Mouse (Mus musculus): ENCODE data around the gene Sox5. TPM values are rescaled to one million over a fixed set of nuclear protein-coding genes. Genes with fewer than 3 reads are reported as not detected.

The Sox5 gene
- polyA plus RNA-seq, 1 experiment from 2014 or later: 3.3 TPM

- no peak for ATAC-seq
- H3K4me3 ChIP-seq (ENCODE audit: low read depth, low read length): no peak overlapping the region
- no peaks in the 10 kb centered on the region for H3K4me1 ChIP-seq (replicated peaks; ENCODE audit: control insufficient read depth, insufficient read depth, low read length)
- H3K9ac ChIP-seq (ENCODE audit: low read depth, low read length): no peak overlapping the region
- no peak overlapping the region for H3K27ac ChIP-seq (ENCODE audit: low read depth, low read length)
- TF ChIP-seq CTCF (IDR thresholded peaks at IDR 0.05; ENCODE audit: low read depth): no peak
- H3K9me3 ChIP-seq (ENCODE audit: control insufficient read depth): no peaks in the 10 kb centered on the region
- H3K4me2 ChIP-seq (replicated peaks; ENCODE audit: low read depth): no peak overlapping the region
- no peaks in the 10 kb centered on the region for H3K27me3 ChIP-seq (replicated peaks; ENCODE audit: control insufficient read depth, insufficient read depth, low read length)
- H3K36me3 ChIP-seq (ENCODE audit: control insufficient read depth, insufficient read depth): no peaks in the 10 kb centered on the region
- WGBS: 78% methylated on average over 1 of the region's 1 CpGs
These were observed 215.9 kb downstream of the Sox5 start for GRCm38 (mm10) chr6:144565827-144566226.

- Histone ChIP-seq H3K9ac (ENCODE audit: low read depth, low read length) (no peak overlapping the region), H3K27me3 (replicated peaks; ENCODE audit: control insufficient read depth, insufficient read depth, low read length) (no peaks in the 10 kb centered on the region), H3K4me1 (replicated peaks; ENCODE audit: control insufficient read depth, insufficient read depth, low read length) (no peaks in the 10 kb centered on the region), H3K9me3 (ENCODE audit: control insufficient read depth) (no peaks in the 10 kb centered on the region), H3K36me3 (ENCODE audit: control insufficient read depth, insufficient read depth) (no peaks in the 10 kb centered on the region), H3K4me2 (replicated peaks; ENCODE audit: low read depth) (no peak overlapping the region), H3K27ac (ENCODE audit: low read depth, low read length) (no peak overlapping the region), H3K4me3 (ENCODE audit: low read depth, low read length) (no peak overlapping the region)
- no peak for ATAC-seq
- 72% methylated on average over 5 of the region's 5 CpGs for WGBS
- no peak for TF ChIP-seq CTCF (IDR thresholded peaks at IDR 0.05; ENCODE audit: low read depth)
These were observed 220.1 kb downstream of the Sox5 start for GRCm38 (mm10) chr6:144561718-144562117.

GRCm38 (mm10) chr6:144560211-144560610 is 221.6 kb downstream of the Sox5 start:
- H3K27me3 ChIP-seq (replicated peaks; ENCODE audit: control insufficient read depth, insufficient read depth, low read length): no peaks in the 10 kb centered on the region
- H3K27ac ChIP-seq (ENCODE audit: low read depth, low read length): no peak overlapping the region
- TF ChIP-seq CTCF (IDR thresholded peaks at IDR 0.05; ENCODE audit: low read depth): no peak
- no peak overlapping the region for H3K9ac ChIP-seq (ENCODE audit: low read depth, low read length)
- H3K4me3 ChIP-seq (ENCODE audit: low read depth, low read length): no peak overlapping the region
- no peaks in the 10 kb centered on the region for H3K4me1 ChIP-seq (replicated peaks; ENCODE audit: control insufficient read depth, insufficient read depth, low read length)
- H3K36me3 ChIP-seq (ENCODE audit: control insufficient read depth, insufficient read depth): no peaks in the 10 kb centered on the region
- WGBS: 85% methylated on average over 3 of the region's 3 CpGs
- ATAC-seq: no peak
- H3K9me3 ChIP-seq (ENCODE audit: control insufficient read depth): no peaks in the 10 kb centered on the region
- no peak overlapping the region for H3K4me2 ChIP-seq (replicated peaks; ENCODE audit: low read depth)

GRCm38 (mm10) chr6:144553476-144553875 is 228.3 kb downstream of the Sox5 start:
- WGBS: 67% methylated on average over 6 of the region's 6 CpGs
- no peak overlapping the region for H3K9ac ChIP-seq (ENCODE audit: low read depth, low read length)
- no peak overlapping the region for H3K4me2 ChIP-seq (replicated peaks; ENCODE audit: low read depth)
- no peak overlapping the region for H3K4me3 ChIP-seq (ENCODE audit: low read depth, low read length)
- H3K9me3 ChIP-seq (ENCODE audit: control insufficient read depth): no peaks in the 10 kb centered on the region
- TF ChIP-seq CTCF (IDR thresholded peaks at IDR 0.05; ENCODE audit: low read depth): no peak
- no peak for ATAC-seq
- no peaks in the 10 kb centered on the region for H3K27me3 ChIP-seq (replicated peaks; ENCODE audit: control insufficient read depth, insufficient read depth, low read length)
- no peaks in the 10 kb centered on the region for H3K36me3 ChIP-seq (ENCODE audit: control insufficient read depth, insufficient read depth)
- H3K27ac ChIP-seq (ENCODE audit: low read depth, low read length): no peak overlapping the region
- no peaks in the 10 kb centered on the region for H3K4me1 ChIP-seq (replicated peaks; ENCODE audit: control insufficient read depth, insufficient read depth, low read length)

GRCm38 (mm10) chr6:144548991-144549390 is 232.8 kb downstream of the Sox5 start:
- Histone ChIP-seq H3K4me2 (replicated peaks; ENCODE audit: low read depth) (no peak overlapping the region), H3K36me3 (ENCODE audit: control insufficient read depth, insufficient read depth) (no peaks in the 10 kb centered on the region), H3K4me1 (replicated peaks; ENCODE audit: control insufficient read depth, insufficient read depth, low read length) (no peaks in the 10 kb centered on the region), H3K9ac (ENCODE audit: low read depth, low read length) (no peak overlapping the region), H3K9me3 (ENCODE audit: control insufficient read depth) (no peaks in the 10 kb centered on the region), H3K27ac (ENCODE audit: low read depth, low read length) (no peak overlapping the region), H3K4me3 (ENCODE audit: low read depth, low read length) (no peak overlapping the region), H3K27me3 (replicated peaks; ENCODE audit: control insufficient read depth, insufficient read depth, low read length) (no peaks in the 10 kb centered on the region)
- TF ChIP-seq CTCF (IDR thresholded peaks at IDR 0.05; ENCODE audit: low read depth): no peak
- 96% methylated on average over 8 of the region's 8 CpGs for WGBS
- ATAC-seq: no peak

GRCm38 (mm10) chr6:144547141-144547540 is 234.6 kb downstream of the Sox5 start:
- Histone ChIP-seq H3K36me3 (ENCODE audit: control insufficient read depth, insufficient read depth) (no peaks in the 10 kb centered on the region), H3K9ac (ENCODE audit: low read depth, low read length) (no peak overlapping the region), H3K27ac (ENCODE audit: low read depth, low read length) (no peak overlapping the region), H3K4me1 (replicated peaks; ENCODE audit: control insufficient read depth, insufficient read depth, low read length) (no peaks in the 10 kb centered on the region), H3K4me3 (ENCODE audit: low read depth, low read length) (no peak overlapping the region), H3K27me3 (replicated peaks; ENCODE audit: control insufficient read depth, insufficient read depth, low read length) (no peaks in the 10 kb centered on the region), H3K4me2 (replicated peaks; ENCODE audit: low read depth) (no peak overlapping the region), H3K9me3 (ENCODE audit: control insufficient read depth) (no peaks in the 10 kb centered on the region)
- peak; percentile 35; the same call in 1 of the 2 replicates for TF ChIP-seq CTCF (IDR thresholded peaks at IDR 0.05; ENCODE audit: low read depth)
- no peak for ATAC-seq

GRCm38 (mm10) chr6:144545549-144545948 is 236.2 kb downstream of the Sox5 start:
- no peak overlapping the region for H3K4me2 ChIP-seq (replicated peaks; ENCODE audit: low read depth)
- no peak overlapping the region for H3K27ac ChIP-seq (ENCODE audit: low read depth, low read length)
- H3K4me1 ChIP-seq (replicated peaks; ENCODE audit: control insufficient read depth, insufficient read depth, low read length): no peaks in the 10 kb centered on the region
- WGBS: 91% methylated on average over 8 of the region's 8 CpGs
- no peaks in the 10 kb centered on the region for H3K27me3 ChIP-seq (replicated peaks; ENCODE audit: control insufficient read depth, insufficient read depth, low read length)
- H3K36me3 ChIP-seq (ENCODE audit: control insufficient read depth, insufficient read depth): no peaks in the 10 kb centered on the region
- TF ChIP-seq CTCF (IDR thresholded peaks at IDR 0.05; ENCODE audit: low read depth): no peak
- H3K9ac ChIP-seq (ENCODE audit: low read depth, low read length): no peak overlapping the region
- no peak overlapping the region for H3K4me3 ChIP-seq (ENCODE audit: low read depth, low read length)
- no peak for ATAC-seq
- no peaks in the 10 kb centered on the region for H3K9me3 ChIP-seq (ENCODE audit: control insufficient read depth)

Data from intestine, postnatal 0 days (tissue).